Mouse (Mus musculus): ENCODE results near the gene Cys1. TPM values are rescaled to one million over a fixed set of nuclear protein-coding genes. Genes with fewer than 3 reads are reported as not detected.

The Cys1 gene
- total RNA-seq, 2 experiments from 2014 or later: 3.0 to 12.8 TPM

GRCm38 (mm10) chr12:24698514-24698913, 16.9 kb upstream of the Cys1 start:
- no peak for DNase-seq (ENCODE audit: low spot score in 2 of 2)

- DNase-seq (ENCODE audit: low spot score in 2 of 2): no peak
These were observed 16.0 kb upstream of the Cys1 start for GRCm38 (mm10) chr12:24697484-24698204.

- peak; percentile 57 to 73 for DNase-seq (ENCODE audit: low spot score in 2 of 2)
These were observed 15.2 kb upstream of the Cys1 start for GRCm38 (mm10) chr12:24696500-24697483.

- DNase-seq (ENCODE audit: low spot score in 2 of 2): no peak
These were observed 8.7 kb upstream of the Cys1 start for GRCm38 (mm10) chr12:24690351-24690750.

GRCm38 (mm10) chr12:24686696-24687346, 5.2 kb upstream of the Cys1 start:
- no peak for DNase-seq (ENCODE audit: low spot score in 2 of 2)

GRCm38 (mm10) chr12:24686038-24686695, 4.6 kb upstream of the Cys1 start:
- no peak for DNase-seq (ENCODE audit: low spot score in 2 of 2)

GRCm38 (mm10) chr12:24683461-24683860, 1.8 kb upstream of the Cys1 start:
- DNase-seq (ENCODE audit: low spot score in 2 of 2): no peak

- no peak for DNase-seq (ENCODE audit: low spot score in 2 of 2)
These were observed 950 bp upstream of the Cys1 start for GRCm38 (mm10) chr12:24682563-24682962.

GRCm38 (mm10) chr12:24680492-24681285, 924 bp downstream of the Cys1 start:
- no peak for DNase-seq (ENCODE audit: low spot score in 2 of 2)

GRCm38 (mm10) chr12:24680096-24680491, 1.5 kb downstream of the Cys1 start:
- DNase-seq (ENCODE audit: low spot score in 2 of 2): no peak

- DNase-seq (ENCODE audit: low spot score in 2 of 2): no peak
These were observed 19.5 kb downstream of the Cys1 start for GRCm38 (mm10) chr12:24662131-24662530.

GRCm38 (mm10) chr12:24661100-24661499, 20.5 kb downstream of the Cys1 start:
- no peak for DNase-seq (ENCODE audit: low spot score in 2 of 2)

- DNase-seq (ENCODE audit: low spot score in 2 of 2): no peak
These were observed 21.7 kb downstream of the Cys1 start for GRCm38 (mm10) chr12:24659923-24660322.

- no peak for DNase-seq (ENCODE audit: low spot score in 2 of 2)
These were observed 22.6 kb downstream of the Cys1 start for GRCm38 (mm10) chr12:24658998-24659397.

GRCm38 (mm10) chr12:24656436-24656835, 25.2 kb downstream of the Cys1 start:
- DNase-seq (ENCODE audit: low spot score in 2 of 2): no peak

GRCm38 (mm10) chr12:24654065-24654862, 27.3 kb downstream of the Cys1 start:
- no peak for DNase-seq (ENCODE audit: low spot score in 2 of 2)

GRCm38 (mm10) chr12:24651642-24652342, 29.8 kb downstream of the Cys1 start:
- DNase-seq (ENCODE audit: low spot score in 2 of 2): peak; percentile 92 to 93

- DNase-seq (ENCODE audit: low spot score in 2 of 2): peak; percentile 97 to 99
These were observed 30.5 kb downstream of the Cys1 start, which contains the start of gene Klf11 for GRCm38 (mm10) chr12:24651063-24651557. TSS of gene Klf11 (plus strand) at chr12:24651274.
